Mouse (Mus musculus): ENCODE data around the gene Vdac2.

Gene Vdac2

GRCm38 (mm10) chr14:21851996-21852791, 27.2 kb downstream of the Vdac2 start:
- no peak for DNase-seq (ENCODE audit: low read depth)

- no peak for DNase-seq (ENCODE audit: low read depth)
These were observed 28.5 kb downstream of the Vdac2 start for GRCm38 (mm10) chr14:21853456-21854109.

GRCm38 (mm10) chr14:21854271-21854670, 29.2 kb downstream of the Vdac2 start:
- DNase-seq (ENCODE audit: low read depth): no peak

DNA sequence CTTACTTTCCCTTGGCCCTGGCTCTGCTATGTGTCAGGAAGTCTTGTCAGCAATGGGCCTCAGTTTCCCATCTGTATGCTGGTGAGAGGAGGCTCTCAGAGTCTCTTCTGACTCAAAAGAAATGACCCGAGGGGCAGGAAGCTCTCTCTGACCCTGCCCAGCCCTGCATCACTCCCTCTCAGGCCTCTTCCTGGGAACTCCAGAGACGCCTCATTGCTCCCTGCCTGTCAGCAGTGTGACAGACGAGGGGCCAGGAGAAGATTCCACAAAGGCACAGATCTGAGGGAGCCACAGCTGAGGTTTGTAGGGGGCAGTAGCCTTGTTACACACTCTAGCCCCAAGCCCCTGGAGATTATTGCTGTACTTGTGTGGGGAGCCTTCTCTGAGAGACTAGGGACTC, 30.9 kb downstream of the Vdac2 start:
- no peak for DNase-seq (ENCODE audit: low read depth)

- DNase-seq (ENCODE audit: low read depth): no peak
These were observed 31.8 kb downstream of the Vdac2 start for GRCm38 (mm10) chr14:21856886-21857285.

DNA sequence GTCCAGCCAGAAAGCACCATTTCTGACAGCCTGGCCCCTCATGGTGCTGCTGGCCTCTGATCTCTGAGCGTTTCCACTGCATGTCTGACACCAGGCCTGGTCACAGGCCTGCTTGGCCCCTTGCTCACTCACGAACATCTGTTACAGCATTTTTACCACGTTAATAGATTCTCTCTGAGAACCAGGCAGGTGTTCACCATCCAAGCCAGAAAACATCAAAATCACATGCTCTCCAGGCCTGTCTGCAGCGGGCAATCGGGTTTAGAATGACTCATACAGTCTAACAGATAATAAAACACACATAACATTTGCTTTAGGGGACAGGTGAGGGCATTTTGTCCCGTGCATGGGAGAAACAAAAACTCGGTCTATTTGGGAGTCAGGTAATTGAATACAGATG, 41.3 kb downstream of the Vdac2 start:
- DNase-seq (ENCODE audit: low read depth): no peak

GRCm38 (mm10) chr14:21866816-21867215, 41.8 kb downstream of the Vdac2 start:
- no peak for DNase-seq (ENCODE audit: low read depth)

DNA sequence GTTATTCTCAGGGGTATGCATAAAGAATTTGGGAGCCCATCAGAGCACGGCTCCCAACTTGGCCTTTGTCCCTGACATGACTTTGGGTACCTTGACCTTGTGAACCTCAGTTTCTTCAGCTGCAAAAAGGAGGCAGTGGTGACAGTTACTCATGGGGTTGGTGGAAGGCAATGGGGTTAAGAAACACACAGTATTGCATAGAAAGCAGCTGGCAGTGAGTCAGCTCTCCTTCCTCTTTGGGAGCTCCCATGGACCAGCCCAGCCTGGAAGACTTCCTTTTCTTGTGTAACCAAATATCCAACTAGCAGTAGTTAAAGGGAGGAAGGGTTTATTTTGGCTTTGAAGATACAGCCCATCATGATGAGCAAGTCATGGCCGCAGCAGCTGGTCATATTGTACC, 65.4 kb downstream of the Vdac2 start:
- peak; percentile 38 for DNase-seq (ENCODE audit: low read depth)

GRCm38 (mm10) chr14:21891581-21892340, 66.7 kb downstream of the Vdac2 start:
- DNase-seq (ENCODE audit: low read depth): no peak

DNA sequence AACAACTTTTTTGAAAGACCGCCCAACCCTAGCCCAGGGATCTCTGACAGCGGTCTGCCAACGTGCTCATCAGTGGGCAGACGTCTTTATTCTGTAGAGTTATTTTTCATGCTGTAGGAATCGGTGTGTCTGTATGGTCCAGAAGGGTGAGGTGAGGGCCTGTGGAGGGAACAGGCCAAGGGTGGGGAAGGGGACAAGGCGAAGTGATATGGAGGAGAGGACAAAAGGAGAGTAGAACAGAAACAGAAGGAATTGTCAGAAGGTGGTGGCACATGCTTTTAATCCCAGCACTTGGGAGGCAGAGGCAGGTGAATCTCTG, 67.3 kb downstream of the Vdac2 start:
- no peak for DNase-seq (ENCODE audit: low read depth)
